Mouse (Mus musculus): ENCODE measurements around the gene Dzank1. TPM values are rescaled to one million over a fixed set of nuclear protein-coding genes. Genes with fewer than 3 reads are reported as not detected.

The Dzank1 gene
- polyA plus RNA-seq, 2 experiments, result 0.02 to 0.17 TPM

DNA sequence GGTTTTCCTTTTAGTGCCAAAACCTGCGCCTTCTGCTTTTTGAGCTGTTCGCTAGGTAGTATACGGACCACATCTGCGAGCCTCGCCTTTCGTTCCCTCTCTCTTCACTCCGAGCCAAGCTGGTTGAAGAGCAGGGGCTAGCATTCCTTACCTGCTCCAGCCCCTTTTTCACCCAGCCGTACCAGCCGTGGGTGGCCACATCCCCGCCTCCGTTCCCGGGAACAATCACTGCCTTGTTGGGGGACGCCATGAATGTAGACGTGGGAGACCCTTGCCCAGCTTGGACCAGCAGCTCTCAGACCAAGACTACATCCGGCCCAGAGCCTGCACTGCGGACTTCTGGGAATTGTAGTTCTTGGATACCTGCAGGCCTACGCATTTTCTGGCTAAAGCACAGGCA is 23.3 kb upstream of the Dzank1 start, which contains the start of gene Rbbp9:
Rbbp9 (minus strand) TSS at position 341 of the 400 bp plus-strand sequence.
- H3K9ac ChIP-seq (replicated peaks), result peak within 1 kb of the TSS; percentile 59
- ATAC-seq (ENCODE audit: insufficient read depth), result peak; percentile 60; the same call in 1 of the 2 replicates
- H3K4me2 ChIP-seq (ENCODE audit: low read depth), result peak within 1 kb of the TSS; percentile 67
- H3K27ac ChIP-seq, result no peak within 1 kb of the TSS
- TF ChIP-seq CTCF (IDR thresholded peaks at IDR 0.05; ENCODE audit: low read depth), result no peak
- TF ChIP-seq EP300 (IDR thresholded peaks at IDR 0.05; ENCODE audit: low read depth), result no peak
- no peaks in the 10 kb centered on the region for H3K9me3 ChIP-seq (ENCODE audit: control insufficient read depth, low read length)
- DNase-seq (ENCODE audit: low read depth in 3 of 3, low spot score in 3 of 3), result peak; percentile 23 to 36 (median 31)
- H3K27me3 ChIP-seq (ENCODE audit: control insufficient read depth, insufficient read depth, low read length), result no peaks in the 10 kb centered on the region
- H3K4me3 ChIP-seq (ENCODE audit: insufficient read depth in 1 of 2, low read depth in 2 of 2, low read length in 2 of 2), result peak within 1 kb of the TSS; percentile 65 to 99
- H3K4me1 ChIP-seq (replicated peaks; ENCODE audit: control insufficient read depth in 2 of 2, insufficient read depth in 2 of 2, low read length in 1 of 2), result 0 out of 4 replicates have a peak, but pooled peaks cover 0 to 2% of the 10 kb centered on the region in 2 experiments
- 2% methylated on average over 17 of the region's 17 CpGs for WGBS (ENCODE audit: insufficient replicate concordance)
- no peaks in the 10 kb centered on the region for H3K36me3 ChIP-seq (replicated peaks; ENCODE audit: control insufficient read depth, insufficient read depth, low read depth)

DNA sequence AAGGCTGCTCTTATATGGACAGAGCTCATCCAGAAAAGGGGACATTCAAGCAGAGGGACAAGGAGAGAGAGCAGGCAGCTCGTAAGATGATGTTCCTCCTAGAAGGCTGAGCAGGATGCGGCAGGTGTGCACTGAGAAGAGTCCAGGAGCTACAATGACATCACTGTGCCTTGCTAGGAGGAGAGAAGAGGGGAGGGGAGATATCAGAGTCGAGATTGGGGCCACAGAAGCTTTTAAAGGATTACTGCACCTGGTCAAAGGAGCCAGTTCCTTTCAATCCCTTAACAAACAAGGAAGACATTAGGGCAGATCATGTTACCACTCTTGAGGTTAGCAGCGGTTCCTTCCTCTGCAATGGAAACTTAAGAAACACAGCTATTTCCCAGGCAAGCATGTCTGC is 20.3 kb upstream of the Dzank1 start:
- 0 out of 4 replicates have a peak, but pooled peaks cover 0 to 2% of the 10 kb centered on the region in 2 experiments for H3K4me1 ChIP-seq (replicated peaks; ENCODE audit: control insufficient read depth in 2 of 2, insufficient read depth in 2 of 2, low read length in 1 of 2)
- H3K27me3 ChIP-seq (ENCODE audit: control insufficient read depth, insufficient read depth, low read length), result no peaks in the 10 kb centered on the region
- no peak overlapping the region for H3K9ac ChIP-seq (replicated peaks)
- no peak for ATAC-seq (ENCODE audit: insufficient read depth)
- no peak for DNase-seq (ENCODE audit: low read depth in 3 of 3, low spot score in 3 of 3)
- H3K36me3 ChIP-seq (replicated peaks; ENCODE audit: control insufficient read depth, insufficient read depth, low read depth), result no peaks in the 10 kb centered on the region
- H3K27ac ChIP-seq, result no peak overlapping the region
- WGBS (ENCODE audit: insufficient replicate concordance), result 72% methylated on average over 4 of the region's 4 CpGs
- no peak overlapping the region for H3K4me3 ChIP-seq (ENCODE audit: insufficient read depth in 1 of 2, low read depth in 2 of 2, low read length in 2 of 2)
- H3K4me2 ChIP-seq (ENCODE audit: low read depth), result no peak overlapping the region
- no peaks in the 10 kb centered on the region for H3K9me3 ChIP-seq (ENCODE audit: control insufficient read depth, low read length)
- TF ChIP-seq CTCF (IDR thresholded peaks at IDR 0.05; ENCODE audit: low read depth), result no peak
- no peak for TF ChIP-seq EP300 (IDR thresholded peaks at IDR 0.05; ENCODE audit: low read depth)

DNA sequence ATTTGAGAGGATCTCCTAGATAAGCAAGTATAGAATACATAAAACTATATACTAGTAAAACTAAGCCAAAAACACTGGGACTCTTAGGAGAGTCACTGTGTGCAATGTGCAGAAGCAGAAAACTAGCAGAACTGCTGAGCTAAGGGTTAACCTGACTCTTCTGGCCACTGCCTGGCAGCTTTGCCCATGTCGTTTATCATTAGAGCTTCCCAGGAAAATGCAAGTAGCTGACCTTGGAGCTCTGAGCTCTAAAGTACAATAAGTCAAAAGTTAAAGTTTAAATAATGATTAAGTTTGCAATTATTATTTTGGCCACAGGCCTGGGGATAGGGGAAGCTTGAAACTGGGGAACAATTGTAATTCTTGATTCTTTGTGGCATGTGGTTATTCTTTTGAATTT is 18.3 kb upstream of the Dzank1 start:
- DNase-seq (ENCODE audit: low read depth in 3 of 3, low spot score in 3 of 3), result no peak
- 44% methylated on average over 1 of the region's 1 CpGs for WGBS (ENCODE audit: insufficient replicate concordance)
- ATAC-seq (ENCODE audit: insufficient read depth), result no peak
- no peak overlapping the region for H3K9ac ChIP-seq (replicated peaks)
- no peaks in the 10 kb centered on the region for H3K9me3 ChIP-seq (ENCODE audit: control insufficient read depth, low read length)
- no peaks in the 10 kb centered on the region for H3K36me3 ChIP-seq (replicated peaks; ENCODE audit: control insufficient read depth, insufficient read depth, low read depth)
- H3K4me3 ChIP-seq (ENCODE audit: insufficient read depth in 1 of 2, low read depth in 2 of 2, low read length in 2 of 2), result no peak overlapping the region
- no peaks in the 10 kb centered on the region for H3K27me3 ChIP-seq (ENCODE audit: control insufficient read depth, insufficient read depth, low read length)
- TF ChIP-seq EP300 (IDR thresholded peaks at IDR 0.05; ENCODE audit: low read depth) (no peak), CTCF (IDR thresholded peaks at IDR 0.05; ENCODE audit: low read depth) (no peak)
- 0 out of 4 replicates have a peak, but pooled peaks cover 0 to 2% of the 10 kb centered on the region in 2 experiments for H3K4me1 ChIP-seq (replicated peaks; ENCODE audit: control insufficient read depth in 2 of 2, insufficient read depth in 2 of 2, low read length in 1 of 2)
- H3K27ac ChIP-seq, result no peak overlapping the region
- H3K4me2 ChIP-seq (ENCODE audit: low read depth), result no peak overlapping the region

DNA sequence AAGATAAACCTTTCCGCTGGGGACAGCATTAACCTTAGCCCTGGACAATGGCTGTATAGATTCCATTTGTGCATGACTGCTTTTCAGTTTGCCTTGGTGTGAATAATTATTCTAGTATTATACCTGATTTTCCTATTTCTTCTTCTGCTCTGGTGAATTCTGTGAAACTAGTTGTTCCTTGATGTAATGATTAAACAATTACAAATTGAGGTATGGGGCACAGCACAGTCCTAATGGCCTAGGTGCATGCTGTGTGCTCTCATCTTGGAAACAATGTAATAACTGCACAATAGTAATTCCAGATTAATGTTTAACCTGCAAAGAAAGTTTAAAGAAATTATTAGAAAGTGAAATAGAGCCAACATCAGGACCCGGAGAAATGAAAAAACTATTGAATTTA is 17.8 kb upstream of the Dzank1 start:
- Histone ChIP-seq H3K27me3 (ENCODE audit: control insufficient read depth, insufficient read depth, low read length) (no peaks in the 10 kb centered on the region), H3K4me2 (ENCODE audit: low read depth) (no peak overlapping the region), H3K9me3 (ENCODE audit: control insufficient read depth, low read length) (no peaks in the 10 kb centered on the region), H3K4me3 (ENCODE audit: insufficient read depth in 1 of 2, low read depth in 2 of 2, low read length in 2 of 2) (no peak overlapping the region), H3K27ac (no peak overlapping the region), H3K36me3 (replicated peaks; ENCODE audit: control insufficient read depth, insufficient read depth, low read depth) (no peaks in the 10 kb centered on the region), H3K4me1 (replicated peaks; ENCODE audit: control insufficient read depth in 2 of 2, insufficient read depth in 2 of 2, low read length in 1 of 2) (0 out of 4 replicates have a peak, but pooled peaks cover 0 to 2% of the 10 kb centered on the region in 2 experiments), H3K9ac (replicated peaks) (no peak overlapping the region)
- WGBS (ENCODE audit: insufficient replicate concordance), result 77% methylated on average over 2 of the region's 2 CpGs
- ATAC-seq (ENCODE audit: insufficient read depth) (no peak), DNase-seq (ENCODE audit: low read depth in 3 of 3, low spot score in 3 of 3) (no peak)
- TF ChIP-seq CTCF (IDR thresholded peaks at IDR 0.05; ENCODE audit: low read depth), result no peak
- no peak for TF ChIP-seq EP300 (IDR thresholded peaks at IDR 0.05; ENCODE audit: low read depth)

DNA sequence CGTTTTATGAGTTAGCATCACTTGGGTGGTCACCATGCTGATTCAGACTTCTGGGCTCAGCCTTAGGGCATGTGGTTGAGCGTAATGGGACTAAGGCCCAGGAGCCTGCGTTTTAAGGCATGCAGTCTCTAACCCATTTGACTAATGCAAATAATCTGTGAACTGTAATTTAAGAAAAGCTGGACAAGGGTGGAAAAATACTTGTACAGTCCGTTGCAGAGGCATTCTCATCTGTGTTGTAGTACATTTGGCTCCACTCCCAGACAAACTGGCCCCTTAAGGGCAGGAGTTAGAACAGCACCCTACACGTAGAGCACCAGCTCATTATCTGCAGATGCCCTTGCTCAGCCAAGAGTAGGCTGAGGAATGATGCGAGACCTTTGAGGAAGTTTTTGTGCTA is 17.4 kb upstream of the Dzank1 start:
- no peaks in the 10 kb centered on the region for H3K4me1 ChIP-seq (replicated peaks; ENCODE audit: control insufficient read depth in 2 of 2, insufficient read depth in 2 of 2, low read length in 1 of 2)
- no peak overlapping the region for H3K4me3 ChIP-seq (ENCODE audit: insufficient read depth in 1 of 2, low read depth in 2 of 2, low read length in 2 of 2)
- ATAC-seq (ENCODE audit: insufficient read depth) (no peak), DNase-seq (ENCODE audit: low read depth in 3 of 3, low spot score in 3 of 3) (no peak)
- no peak overlapping the region for H3K27ac ChIP-seq
- no peak overlapping the region for H3K4me2 ChIP-seq (ENCODE audit: low read depth)
- no peaks in the 10 kb centered on the region for H3K9me3 ChIP-seq (ENCODE audit: control insufficient read depth, low read length)
- H3K36me3 ChIP-seq (replicated peaks; ENCODE audit: control insufficient read depth, insufficient read depth, low read depth), result no peaks in the 10 kb centered on the region; the same call in 1 of the 2 replicates
- H3K9ac ChIP-seq (replicated peaks), result no peak overlapping the region
- WGBS (ENCODE audit: insufficient replicate concordance), result 69% methylated on average over 6 of the region's 6 CpGs
- TF ChIP-seq EP300 (IDR thresholded peaks at IDR 0.05; ENCODE audit: low read depth) (no peak), CTCF (IDR thresholded peaks at IDR 0.05; ENCODE audit: low read depth) (no peak)
- no peaks in the 10 kb centered on the region for H3K27me3 ChIP-seq (ENCODE audit: control insufficient read depth, insufficient read depth, low read length)
